Mouse (Mus musculus) intestine, embryonic 14.5 days (tissue): ENCODE measurements around the gene Ugt1a10. TPM values are rescaled to one million over a fixed set of nuclear protein-coding genes. Genes with fewer than 3 reads are reported as not detected.
"Not testable (repeated sequence)": the region's sequence is repeated elsewhere in the genome, so short reads cannot be mapped to it uniquely, and the experiment has no call there.

Experiments used
- ATAC-seq: fragments of 200-750 bp; cut with Nextera tagmentation; replicated peaks from 2 replicates; pipeline ENCODE4 v1.8.0; 2017; ENCODE audit warnings: low read depth, moderate number of reproducible peaks, moderate TSS enrichment, moderate library complexity; ENCODE audit not compliant: low FRiP score, low TSS enrichment
- DNase-seq: peaks from one replicate; pipeline ENCODE4 v3.0.0-alpha.2; 2018; ENCODE audit warnings: low spot score
- H3K27ac ChIP-seq: fragments of 300-500 bp; sonication (generic); 2 replicates; pipeline ENCODE4 v1.5.1; 2014; ENCODE audit warnings: low read depth, mild to moderate bottlenecking, control low read depth
- H3K27me3 ChIP-seq: fragments of 300-500 bp; sonication (generic); replicated peaks from 2 replicates; pipeline ENCODE4 v1.6.1; 2014; ENCODE audit warnings: low read length, control low read depth; ENCODE audit not compliant: control insufficient read depth, insufficient read depth
- H3K36me3 ChIP-seq: fragments of 300-500 bp; sonication (generic); 2 replicates; pipeline ENCODE4 v1.6.1; 2014; ENCODE audit warnings: low read length, control low read depth; ENCODE audit not compliant: control insufficient read depth, insufficient read depth
- H3K4me1 ChIP-seq: fragments of 300-500 bp; sonication (generic); replicated peaks from 2 replicates; pipeline ENCODE4 v1.6.1; 2014; ENCODE audit warnings: low read length, control low read depth, mixed read lengths; ENCODE audit not compliant: control insufficient read depth, insufficient read depth
- H3K4me2 ChIP-seq: fragments of 300-500 bp; sonication (generic); 2 replicates; pipeline ENCODE4 v1.6.1; 2014; ENCODE audit warnings: low read length
- H3K4me3 ChIP-seq: fragments of 300-500 bp; sonication (generic); 2 replicates; pipeline ENCODE4 v1.5.1; 2014; ENCODE audit warnings: low read depth, low read length, control low read depth, mixed read lengths
- H3K9ac ChIP-seq: fragments of 300-500 bp; sonication (generic); 2 replicates; pipeline ENCODE4 v1.6.1; 2014; ENCODE audit warnings: mild to moderate bottlenecking, low read length
- H3K9me3 ChIP-seq: fragments of 300-500 bp; sonication (generic); 2 replicates; pipeline ENCODE4 v1.6.1; 2016; ENCODE audit warnings: low read length, control low read depth; ENCODE audit not compliant: control insufficient read depth
- WGBS: fragments of 180-500 bp; shearing (Covaris S2); extraction: QIAGEN DNeasy Blood & Tissue Kit; methylation state at CpG from one replicate; pipeline ENCODE4 v1.1.7; 2014; 5-methylcytosine and 5-hydroxymethylcytosine counted together
- polyA plus RNA-seq: library from polyadenylated mRNA; unstranded; fragments of >200 nt; fragmentation: Nextera tagmentation; extraction: Ambion mirVana; gene quantifications from 2 replicates; pipeline ENCODE4 v1.2.1, GENCODE M21; 2014

The Ugt1a10 gene
- polyA plus RNA-seq, 1 experiment from 2014 or later, result not detected

- no peak for DNase-seq
- ATAC-seq, result no peak
Measured at GRCm38 (mm10) chr1:88138145-88138544, 83.0 kb downstream of the Ugt1a10 start.

GRCm38 (mm10) chr1:88140492-88140891 is 85.3 kb downstream of the Ugt1a10 start:
- not testable (repeated sequence) for H3K27me3 ChIP-seq, H3K36me3 ChIP-seq, H3K4me3 ChIP-seq, H3K4me2 ChIP-seq, H3K27ac ChIP-seq, H3K4me1 ChIP-seq, DNase-seq, H3K9ac ChIP-seq, H3K9me3 ChIP-seq
- 33% methylated on average over 1 of the region's 1 CpGs for WGBS
- ATAC-seq, result peak; percentile 81

More at GRCm38 (mm10) chr1:88138145-88138544, 83.0 kb downstream of the Ugt1a10 start:
- no peak overlapping the region for H3K27ac ChIP-seq
- H3K36me3 ChIP-seq, result no peaks in the 10 kb centered on the region
- no peaks in the 10 kb centered on the region for H3K27me3 ChIP-seq
- 73% methylated on average over 1 of the region's 1 CpGs for WGBS
- no peaks in the 10 kb centered on the region for H3K9me3 ChIP-seq
- no peak overlapping the region for H3K4me2 ChIP-seq
- no peak overlapping the region for H3K4me3 ChIP-seq
- no peaks in the 10 kb centered on the region for H3K4me1 ChIP-seq
- no peak overlapping the region for H3K9ac ChIP-seq

- H3K27me3 ChIP-seq, H3K27ac ChIP-seq, H3K4me2 ChIP-seq, DNase-seq, H3K9me3 ChIP-seq, H3K4me1 ChIP-seq, ATAC-seq, H3K4me3 ChIP-seq, H3K9ac ChIP-seq, H3K36me3 ChIP-seq: not testable (repeated sequence)
- WGBS, result 6% methylated on average over 4 of the region's 5 CpGs
Measured at GRCm38 (mm10) chr1:88143966-88144675, 88.9 kb downstream of the Ugt1a10 start.

- not testable (repeated sequence) for H3K9me3 ChIP-seq, H3K36me3 ChIP-seq, H3K9ac ChIP-seq, H3K27ac ChIP-seq, H3K4me1 ChIP-seq, H3K4me2 ChIP-seq, H3K27me3 ChIP-seq, DNase-seq, H3K4me3 ChIP-seq, ATAC-seq
- WGBS, result 61% methylated on average over 2 of the region's 2 CpGs
Measured at GRCm38 (mm10) chr1:88145278-88145677, 90.1 kb downstream of the Ugt1a10 start.

GRCm38 (mm10) chr1:88150133-88150532 is 94.9 kb downstream of the Ugt1a10 start:
- WGBS, result 78% methylated on average over 2 of the region's 2 CpGs
- not testable (repeated sequence) for H3K4me3 ChIP-seq, DNase-seq, H3K4me1 ChIP-seq, H3K27me3 ChIP-seq, H3K4me2 ChIP-seq, ATAC-seq, H3K36me3 ChIP-seq, H3K9me3 ChIP-seq, H3K9ac ChIP-seq, H3K27ac ChIP-seq

- H3K27me3 ChIP-seq, result no peaks in the 10 kb centered on the region
- WGBS, result 61% methylated on average over 2 of the region's 2 CpGs
- H3K27ac ChIP-seq, result no peak overlapping the region
- H3K36me3 ChIP-seq, result no peaks in the 10 kb centered on the region
- ATAC-seq, result no peak
- no peaks in the 10 kb centered on the region for H3K4me1 ChIP-seq
- no peaks in the 10 kb centered on the region for H3K9me3 ChIP-seq
- DNase-seq, result no peak
- H3K4me2 ChIP-seq, result no peak overlapping the region
- no peak overlapping the region for H3K9ac ChIP-seq
- no peak overlapping the region for H3K4me3 ChIP-seq
Measured at GRCm38 (mm10) chr1:88158430-88158829, 103.2 kb downstream of the Ugt1a10 start.

- no peaks in the 10 kb centered on the region for H3K4me1 ChIP-seq
- no peak within 1 kb of the TSS for H3K4me3 ChIP-seq
- no peaks in the 10 kb centered on the region for H3K36me3 ChIP-seq
- no peaks in the 10 kb centered on the region for H3K27me3 ChIP-seq
- H3K9ac ChIP-seq, result no peak within 1 kb of the TSS
- H3K4me2 ChIP-seq, result no peak within 1 kb of the TSS
- H3K27ac ChIP-seq, result no peak within 1 kb of the TSS
- H3K9me3 ChIP-seq, result no peaks in the 10 kb centered on the region
- 73% methylated on average over 5 of the region's 5 CpGs for WGBS
- ATAC-seq (no peak), DNase-seq (no peak)
Measured at GRCm38 (mm10) chr1:88165711-88166110, 110.5 kb downstream of the Ugt1a10 start, which contains the start of gene Ugt1a5. Ugt1a5 (plus strand) TSS chr1:88166012.

GRCm38 (mm10) chr1:88172190-88172589 is 117.0 kb downstream of the Ugt1a10 start:
- H3K27ac ChIP-seq, H3K36me3 ChIP-seq, H3K27me3 ChIP-seq, H3K4me1 ChIP-seq, H3K9ac ChIP-seq, ATAC-seq, H3K9me3 ChIP-seq, DNase-seq, H3K4me2 ChIP-seq, H3K4me3 ChIP-seq: not testable (repeated sequence)
- WGBS, result 86% methylated on average over 5 of the region's 7 CpGs

GRCm38 (mm10) chr1:88179657-88180056 is 124.5 kb downstream of the Ugt1a10 start:
- H3K4me2 ChIP-seq, result no peak overlapping the region
- WGBS, result 88% methylated on average over 1 of the region's 1 CpGs
- H3K9me3 ChIP-seq, result peaks cover 12% of the 10 kb centered on the region; the same call in 1 of the 2 replicates
- H3K4me1 ChIP-seq, result no peaks in the 10 kb centered on the region
- no peak for ATAC-seq
- H3K27ac ChIP-seq, result no peak overlapping the region
- no peaks in the 10 kb centered on the region for H3K36me3 ChIP-seq
- H3K4me3 ChIP-seq, result no peak overlapping the region
- H3K9ac ChIP-seq, result no peak overlapping the region
- DNase-seq, result no peak
- H3K27me3 ChIP-seq, result no peaks in the 10 kb centered on the region
